Mouse (Mus musculus): ENCODE results near the gene Otud7a.
A peak's percentile ranks its signal among the peaks of the same experiment; 100 is the strongest.
"Not testable (repeated sequence)": the region's sequence is repeated elsewhere in the genome, so short reads cannot be mapped to it uniquely, and the experiment has no call there.

The Otud7a gene

DNA sequence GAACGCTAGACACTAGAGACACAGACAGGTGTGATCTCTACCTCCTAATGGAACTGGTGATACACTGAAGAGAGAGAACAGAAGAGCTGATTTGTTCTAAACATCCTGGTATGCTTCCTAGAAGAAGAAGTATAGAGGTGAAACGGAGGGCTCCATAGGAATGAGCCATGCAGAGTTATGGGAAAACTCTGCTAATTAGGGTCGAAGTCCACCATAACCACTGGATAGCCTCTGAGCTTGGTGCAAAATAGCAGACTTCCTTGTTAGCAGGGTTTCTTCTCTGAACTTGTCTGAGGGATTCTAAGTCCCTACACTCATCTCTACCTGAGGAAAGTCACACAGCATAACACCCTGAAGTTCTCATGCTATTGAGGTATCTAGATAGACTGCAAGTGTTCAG, 114.4 kb downstream of the Otud7a start:
- no peak for DNase-seq (ENCODE audit: low read depth, low spot score)

- no peak for DNase-seq (ENCODE audit: low read depth, low spot score)
Measured at GRCm38 (mm10) chr7:63559679-63560078, 115.1 kb downstream of the Otud7a start.

GRCm38 (mm10) chr7:63583310-63583709, 138.8 kb downstream of the Otud7a start:
- no peak for DNase-seq (ENCODE audit: low read depth, low spot score)

- DNase-seq (ENCODE audit: low read depth, low spot score) = no peak
Measured at GRCm38 (mm10) chr7:63586184-63586870, 141.8 kb downstream of the Otud7a start.

GRCm38 (mm10) chr7:63590305-63590704, 145.8 kb downstream of the Otud7a start:
- DNase-seq (ENCODE audit: low read depth, low spot score) = no peak

DNA sequence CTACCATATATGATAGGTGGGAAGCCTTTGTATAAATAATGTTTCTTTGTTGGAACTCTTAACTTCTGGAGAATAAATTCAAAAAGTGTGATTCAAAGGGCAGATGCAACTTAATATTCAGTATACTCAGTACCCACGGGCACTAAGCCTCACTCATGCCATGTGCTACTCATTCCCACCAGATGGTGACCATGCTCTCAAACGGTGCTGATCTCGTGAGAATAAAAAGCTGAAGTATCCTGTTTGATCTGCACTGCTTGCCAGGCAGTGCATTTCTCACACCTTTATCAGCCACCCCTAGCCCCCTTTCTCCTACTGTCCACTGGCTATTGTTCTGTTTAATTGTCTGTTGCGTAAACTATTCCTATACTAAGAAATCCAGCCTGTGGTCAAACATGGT, 146.8 kb downstream of the Otud7a start:
- DNase-seq (ENCODE audit: low read depth, low spot score) = no peak

DNA sequence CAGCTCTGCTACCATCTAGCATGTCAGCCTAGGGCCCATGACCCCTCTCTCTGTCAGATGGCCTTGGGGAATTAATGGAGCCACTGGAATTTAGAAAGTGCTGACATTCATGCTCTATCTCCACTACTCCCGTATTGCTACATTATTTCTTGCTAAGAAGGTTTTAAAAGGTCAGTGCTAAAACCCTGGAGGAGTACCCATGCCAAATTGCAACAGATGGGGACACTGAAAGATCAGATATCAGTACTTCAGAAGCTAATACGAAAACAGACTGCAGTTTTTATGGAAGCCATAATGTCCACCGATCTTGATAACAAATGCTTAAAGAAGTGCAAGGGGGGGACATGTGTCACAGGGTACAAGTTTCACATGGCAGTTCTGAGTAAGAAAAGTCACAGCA, 147.5 kb downstream of the Otud7a start:
- no peak for DNase-seq (ENCODE audit: low read depth, low spot score)

DNA sequence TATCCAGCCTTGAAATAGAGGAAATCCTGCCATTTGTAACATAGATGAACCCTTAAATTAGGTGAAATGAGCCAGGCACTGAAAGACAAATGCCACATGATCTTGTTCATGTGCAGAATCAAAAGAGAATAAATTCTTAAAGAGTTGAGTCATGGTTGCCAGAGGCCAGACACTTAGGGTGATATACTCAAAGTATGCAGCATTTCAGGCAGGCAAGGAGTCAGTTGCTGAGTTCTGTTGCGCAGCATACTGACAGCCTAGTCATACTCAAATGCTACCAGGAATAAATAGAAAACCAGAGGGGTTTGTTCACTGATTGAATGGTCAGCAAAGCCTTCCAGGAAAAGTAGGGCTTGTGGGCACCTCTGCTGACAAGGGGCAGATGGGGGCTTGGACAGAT, 160.3 kb downstream of the Otud7a start:
- no peak for DNase-seq (ENCODE audit: low read depth, low spot score)

DNA sequence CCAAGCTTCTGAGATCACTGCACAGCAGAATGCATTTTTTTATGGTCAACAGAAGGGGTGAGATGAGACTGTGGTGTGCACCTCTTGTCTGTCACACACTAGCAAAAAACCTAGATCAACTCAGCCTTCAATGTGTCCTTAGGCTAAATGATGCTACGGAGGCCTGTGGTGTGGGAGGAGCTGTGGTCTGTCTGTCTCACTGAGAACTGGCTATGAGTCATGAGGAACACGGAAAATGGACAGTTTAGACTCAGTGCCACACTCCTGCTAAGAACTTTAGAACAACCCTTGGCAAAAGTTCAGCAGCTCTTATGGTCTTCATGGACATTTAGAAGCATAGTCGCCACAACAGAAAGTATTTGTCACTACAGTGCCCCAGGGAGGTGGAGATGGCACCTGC, 172.5 kb downstream of the Otud7a start:
- DNase-seq (ENCODE audit: low read depth, low spot score) = no peak

DNA sequence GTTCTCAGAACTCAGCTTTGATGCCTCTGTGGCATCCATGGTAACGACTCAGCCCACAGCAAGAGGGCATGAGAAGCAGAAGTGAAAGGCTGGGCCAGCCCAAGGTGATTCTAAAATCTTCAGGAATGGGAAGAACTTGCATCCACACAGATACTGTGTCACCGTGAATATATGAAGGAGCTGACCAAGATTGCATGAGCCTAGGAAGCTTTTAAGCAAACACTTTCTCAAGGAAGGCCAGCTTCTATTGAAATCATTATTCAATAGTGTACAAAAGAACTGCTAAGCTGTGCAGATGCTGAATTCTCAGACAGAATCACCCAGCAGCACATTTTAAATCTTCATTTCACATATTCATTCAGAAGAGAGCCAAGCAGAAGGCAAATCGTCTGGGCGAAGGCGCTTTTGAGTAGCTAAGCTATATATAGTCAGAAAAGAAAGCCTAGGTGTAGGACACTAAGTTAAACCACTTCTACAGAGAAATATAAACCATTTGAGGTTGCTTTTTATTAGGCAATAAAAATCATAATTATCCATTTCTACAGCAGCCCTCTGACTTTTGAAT, 176.3 kb downstream of the Otud7a start:
- no peak for DNase-seq (ENCODE audit: low read depth, low spot score)

DNA sequence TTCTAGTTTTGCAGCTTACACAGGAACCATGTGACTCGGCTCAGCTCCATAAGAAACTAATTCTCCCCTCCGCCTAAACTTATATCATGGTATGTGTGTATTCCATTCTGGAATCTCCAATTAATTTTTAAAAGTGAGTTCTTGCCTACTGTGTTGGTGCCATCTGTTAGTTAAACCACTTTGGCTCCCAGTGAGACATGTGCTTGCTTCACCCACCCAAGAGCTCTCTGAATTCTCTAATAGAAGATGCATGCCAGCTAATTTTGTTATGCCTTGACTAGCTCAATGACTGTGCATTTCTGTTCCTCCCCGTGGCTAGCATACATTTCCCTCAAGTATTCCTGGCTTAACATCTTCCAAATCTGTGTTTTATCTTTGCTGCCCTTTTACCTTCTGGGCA, 193.1 kb downstream of the Otud7a start:
- DNase-seq (ENCODE audit: low read depth, low spot score) = no peak

DNA sequence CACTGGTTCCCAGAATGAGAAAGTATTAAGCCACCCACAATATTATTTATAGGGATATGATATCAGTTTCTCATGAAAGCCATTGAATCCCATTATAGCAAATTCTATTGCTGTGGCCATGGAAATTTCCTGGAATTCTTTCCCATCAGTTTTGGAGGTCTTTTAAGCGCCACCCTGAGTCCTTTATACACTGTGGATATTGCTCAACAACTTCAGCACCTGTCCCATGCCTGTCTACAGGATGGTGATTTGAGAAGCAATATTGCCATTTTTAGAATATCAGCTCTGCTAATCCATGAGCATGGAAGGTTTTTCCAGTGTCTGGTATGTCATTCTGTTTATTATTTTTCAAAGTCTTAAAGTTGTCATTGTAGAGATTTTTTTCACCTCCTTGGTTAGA, 199.5 kb downstream of the Otud7a start:
- no peak for DNase-seq (ENCODE audit: low read depth, low spot score)

GRCm38 (mm10) chr7:63647136-63647535, 202.6 kb downstream of the Otud7a start:
- no peak for DNase-seq (ENCODE audit: low read depth, low spot score)

DNA sequence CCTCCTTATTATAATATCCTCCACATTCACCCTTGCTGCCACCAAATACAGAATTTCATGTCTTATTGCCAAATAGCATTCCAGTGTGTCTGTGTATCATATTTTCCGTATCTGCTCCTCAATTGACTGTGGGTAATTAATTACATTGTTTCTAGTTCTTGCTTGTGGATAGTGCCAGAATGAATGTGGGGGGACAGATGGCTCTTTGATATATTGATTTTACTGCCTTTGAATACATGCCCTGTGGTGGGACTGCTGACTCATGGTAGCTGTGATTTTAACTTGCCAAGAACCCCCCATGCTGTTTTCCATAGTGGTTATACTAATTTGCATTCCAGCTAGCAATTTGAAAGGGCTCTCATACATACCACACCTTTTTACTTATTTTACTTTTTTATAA, 215.7 kb downstream of the Otud7a start:
- no peak for DNase-seq (ENCODE audit: low read depth, low spot score)

- no peak for DNase-seq (ENCODE audit: low read depth, low spot score)
Measured at GRCm38 (mm10) chr7:63662757-63663156, 218.2 kb downstream of the Otud7a start.

GRCm38 (mm10) chr7:63665496-63665895, 220.9 kb downstream of the Otud7a start:
- no peak for DNase-seq (ENCODE audit: low read depth, low spot score)

DNA sequence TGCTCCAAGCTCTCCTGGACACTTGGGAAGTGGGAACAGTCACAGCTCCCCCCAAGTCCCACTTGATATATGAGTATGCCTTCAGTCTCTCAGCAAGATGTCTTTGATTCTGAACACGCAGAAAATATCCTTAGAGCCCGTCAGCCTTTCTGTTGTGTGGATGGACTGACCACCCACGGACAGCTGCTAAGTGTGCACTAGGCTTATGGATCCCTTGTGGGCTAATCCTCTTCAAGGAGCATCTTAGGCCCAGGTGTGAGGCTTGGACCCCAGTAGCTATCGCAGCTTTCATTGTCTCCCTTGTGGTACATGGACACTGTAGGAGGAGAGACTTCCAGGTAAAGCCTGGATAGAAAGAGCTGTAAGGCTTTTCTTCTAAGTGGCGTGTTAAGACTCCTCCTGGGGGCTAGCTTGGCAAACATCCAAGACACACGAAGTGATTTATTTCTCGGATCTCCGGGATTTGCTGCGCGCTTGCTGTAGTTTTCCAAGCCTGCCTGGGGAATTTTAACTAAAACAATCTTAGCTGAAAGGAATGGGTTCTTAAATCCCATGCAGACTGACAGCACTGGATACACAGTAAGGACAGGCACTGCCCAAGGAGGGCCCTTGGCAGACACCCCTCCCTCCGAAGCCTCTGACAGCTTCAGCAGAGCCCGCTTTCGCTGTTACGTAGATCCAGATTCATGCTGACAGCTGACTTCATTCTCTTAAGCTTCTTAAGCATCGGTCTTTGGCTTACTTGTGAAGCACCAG, 223.6 kb downstream of the Otud7a start:
- no peak for DNase-seq (ENCODE audit: low read depth, low spot score)

DNA sequence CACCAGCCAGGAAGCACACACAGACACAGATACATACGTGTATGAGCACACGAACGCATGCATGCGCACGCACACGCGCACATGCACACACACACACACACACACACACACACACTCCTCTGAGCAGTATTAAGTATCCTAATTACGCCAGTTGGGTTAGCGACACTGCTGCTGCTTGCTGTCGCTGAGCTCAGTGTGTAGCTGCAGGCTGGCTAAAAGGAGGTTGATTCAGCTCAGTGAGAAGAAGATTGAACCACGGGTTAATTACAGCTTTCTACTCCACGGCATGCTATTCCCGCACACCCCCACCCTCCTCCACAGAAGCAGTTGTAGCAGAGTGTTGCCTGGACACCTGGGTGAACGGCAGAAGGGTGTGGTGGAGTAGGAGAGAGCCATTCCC, 224.4 kb downstream of the Otud7a start:
- DNase-seq (ENCODE audit: low read depth, low spot score) = no peak

GRCm38 (mm10) chr7:63670911-63671310, 226.4 kb downstream of the Otud7a start:
- not testable (repeated sequence) for DNase-seq (ENCODE audit: low read depth, low spot score)

DNA sequence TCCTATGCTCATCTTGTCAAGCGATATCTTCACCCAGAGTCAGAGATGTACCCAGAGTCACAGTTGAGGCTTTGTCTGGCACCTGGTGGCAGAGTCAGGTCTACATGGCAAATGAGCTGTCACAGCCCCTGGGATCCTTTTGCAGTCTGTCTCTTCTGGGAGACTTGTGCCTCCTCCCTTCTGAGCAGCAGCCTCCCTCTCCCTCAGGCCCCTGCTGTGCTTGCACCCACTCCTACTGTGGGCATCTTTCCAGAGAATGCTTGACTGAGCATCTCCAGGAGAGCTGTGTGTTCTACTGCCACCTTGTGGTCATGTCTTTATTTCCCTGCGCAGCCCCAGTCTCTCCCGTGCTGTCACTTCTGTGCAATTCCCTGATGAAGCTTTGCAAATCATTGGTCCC, 227.4 kb downstream of the Otud7a start:
- DNase-seq (ENCODE audit: low read depth, low spot score) = peak; percentile 56

- DNase-seq (ENCODE audit: low read depth, low spot score) = no peak
Measured at GRCm38 (mm10) chr7:63676631-63677030, 232.1 kb downstream of the Otud7a start.

DNA sequence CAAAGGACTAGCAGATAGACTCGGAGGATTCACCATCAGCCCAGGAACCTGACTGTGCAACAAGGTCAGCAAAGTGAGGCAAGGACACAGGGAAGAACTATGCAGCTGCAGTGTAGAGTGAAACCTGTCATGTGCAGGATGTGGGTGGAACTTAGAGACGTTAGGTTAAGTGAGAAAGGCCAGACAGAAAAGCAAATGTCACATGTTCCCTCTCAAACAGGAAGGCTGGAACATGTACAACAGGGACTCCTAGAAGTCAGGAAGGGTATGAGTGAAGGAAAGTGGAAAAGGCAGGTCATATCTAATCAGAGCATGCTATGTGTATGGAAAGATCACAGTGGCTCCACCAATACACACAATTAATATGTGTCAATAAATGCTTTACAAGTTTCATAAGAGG, 232.6 kb downstream of the Otud7a start:
- no peak for DNase-seq (ENCODE audit: low read depth, low spot score)

DNA sequence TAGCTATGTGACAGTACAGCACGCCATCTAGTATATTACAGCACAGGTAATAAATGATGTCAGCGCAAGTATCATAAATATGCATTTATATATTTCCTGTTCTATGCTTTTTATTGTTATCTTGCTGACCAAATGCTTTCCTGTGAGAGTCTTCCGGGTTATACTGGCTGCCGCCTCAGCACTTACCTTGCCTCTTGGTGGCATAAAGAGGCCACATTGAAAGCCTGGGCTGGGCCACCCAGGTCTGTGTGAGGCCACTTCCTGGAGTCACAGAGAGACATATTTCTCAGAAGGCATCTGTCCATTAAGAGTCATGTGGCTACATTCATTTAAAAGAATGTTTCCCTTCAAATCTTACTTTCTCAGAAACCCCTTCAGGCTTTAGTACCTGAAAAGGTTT, 242.5 kb downstream of the Otud7a start:
- no peak for DNase-seq (ENCODE audit: low read depth, low spot score)

All from retina, adult 2 months (tissue).